Mouse (Mus musculus) embryo, embryonic 10 days (tissue): ENCODE results near the gene Nudt4.
"Not testable (repeated sequence)": the region's sequence is repeated elsewhere in the genome, so short reads cannot be mapped to it uniquely, and the experiment has no call there.

Source experiments
- DNase-seq: peaks from one replicate; pipeline ENCODE4 v3.0.0-alpha.2; 2015; ENCODE audit warnings: low spot score

Gene Nudt4

GRCm38 (mm10) chr10:95567550-95567949 is 3.6 kb upstream of the Nudt4 start:
- no peak for DNase-seq

- DNase-seq: no peak
Observed at GRCm38 (mm10) chr10:95566786-95567185, 2.8 kb upstream of the Nudt4 start.

DNA sequence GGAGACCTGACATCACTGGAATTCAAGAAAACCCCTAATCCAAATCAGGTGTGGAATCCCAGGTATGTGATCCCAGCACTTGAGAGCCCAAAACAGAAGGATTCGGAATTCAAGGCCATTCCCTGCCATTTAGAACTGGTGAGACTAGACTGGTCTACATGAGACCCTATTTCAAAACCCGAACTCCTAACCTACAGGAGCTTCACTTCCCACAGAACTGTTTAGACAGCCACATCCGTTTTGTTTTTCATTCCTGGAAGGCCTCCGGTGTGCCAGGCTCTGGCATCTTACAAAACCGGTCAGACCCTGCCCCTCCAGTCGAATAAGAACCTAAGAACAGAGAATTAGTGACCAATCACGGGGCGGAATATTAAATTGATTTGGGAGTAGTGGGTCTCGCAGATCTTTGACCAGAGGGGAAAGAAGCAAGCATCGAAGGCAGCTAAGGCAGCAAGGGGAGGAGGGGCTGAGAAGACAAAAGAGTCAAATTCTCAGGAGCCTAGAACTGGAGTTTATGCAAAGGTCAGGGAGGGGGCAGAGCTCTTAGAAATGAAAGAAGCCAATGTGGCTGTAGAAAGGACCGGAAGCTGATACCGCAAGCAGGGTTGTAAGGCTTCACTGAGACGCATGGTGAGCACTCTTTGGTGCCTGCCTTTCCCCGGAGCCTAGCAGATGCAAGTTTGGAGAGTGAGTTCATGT is 1.4 kb upstream of the Nudt4 start:
- peak; percentile 78 for DNase-seq

DNA sequence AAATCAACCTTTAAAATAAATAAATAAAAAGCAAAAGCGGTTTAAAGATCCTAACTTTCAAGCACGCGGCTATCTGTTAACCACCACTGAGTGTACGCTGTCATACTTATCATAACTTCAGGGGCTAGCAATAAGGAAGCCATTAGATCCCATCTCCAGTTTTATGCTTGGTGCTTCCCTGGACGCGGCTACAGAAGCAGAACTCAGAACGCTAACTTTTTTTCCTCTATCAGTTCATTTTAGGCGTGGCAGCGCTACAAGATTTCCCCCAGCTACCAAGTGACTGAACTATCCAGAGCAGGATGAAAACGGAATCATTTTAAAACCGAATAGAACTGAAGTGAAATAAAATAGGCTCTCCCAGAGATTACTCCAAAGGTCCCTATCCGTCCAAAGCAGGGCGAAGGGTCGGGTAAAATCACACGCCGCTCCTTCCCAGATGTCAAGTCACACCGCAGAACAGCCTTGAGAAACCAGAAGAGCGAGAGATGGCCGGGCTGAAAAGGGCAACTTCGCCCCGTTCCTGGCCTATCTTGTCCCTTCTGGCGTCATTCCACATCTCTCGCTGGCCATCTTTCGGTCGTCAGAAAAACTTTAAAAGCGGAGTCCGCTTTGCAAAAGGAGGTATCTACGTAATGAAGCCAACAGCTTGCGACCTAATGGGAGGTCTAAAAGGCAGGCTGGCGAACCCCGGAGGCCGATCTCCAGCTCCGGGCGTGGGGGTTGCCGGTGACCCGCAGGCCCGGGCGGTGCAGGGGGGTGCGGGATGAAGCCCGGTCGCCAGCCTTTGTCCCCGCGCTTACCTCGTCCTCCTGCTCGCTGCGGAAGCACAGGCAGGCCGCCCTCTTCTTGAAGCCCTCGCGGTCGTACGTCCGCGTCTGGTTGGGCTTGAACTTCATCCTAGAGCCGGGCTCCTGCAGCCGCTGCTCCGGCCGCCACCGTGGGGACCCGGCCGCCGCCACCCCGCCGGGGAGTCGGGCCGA is 796 bp downstream of the Nudt4 start:
- peak; percentile 70 for DNase-seq

DNA sequence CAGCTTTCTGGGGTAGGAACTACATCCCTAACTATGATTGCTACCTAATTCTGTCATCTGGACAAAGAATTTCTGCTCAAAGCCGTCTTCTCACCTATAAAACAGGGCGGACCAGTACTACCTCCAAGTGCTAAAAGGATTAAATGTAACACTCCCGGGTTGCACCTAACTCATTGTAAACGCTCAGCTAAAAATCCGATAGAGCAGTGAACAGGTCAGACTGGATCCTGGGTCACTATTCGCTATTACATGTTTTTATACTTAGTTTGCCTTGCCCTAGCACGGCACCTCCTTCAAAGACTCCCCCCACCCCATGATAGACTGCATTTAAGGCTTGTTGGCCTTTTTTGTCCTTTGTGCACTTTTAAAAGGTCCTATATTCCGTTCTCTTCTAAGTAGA is 1.6 kb downstream of the Nudt4 start:
- DNase-seq: no peak

- DNase-seq: no peak
Observed at GRCm38 (mm10) chr10:95561616-95562015, 2.3 kb downstream of the Nudt4 start.

DNA sequence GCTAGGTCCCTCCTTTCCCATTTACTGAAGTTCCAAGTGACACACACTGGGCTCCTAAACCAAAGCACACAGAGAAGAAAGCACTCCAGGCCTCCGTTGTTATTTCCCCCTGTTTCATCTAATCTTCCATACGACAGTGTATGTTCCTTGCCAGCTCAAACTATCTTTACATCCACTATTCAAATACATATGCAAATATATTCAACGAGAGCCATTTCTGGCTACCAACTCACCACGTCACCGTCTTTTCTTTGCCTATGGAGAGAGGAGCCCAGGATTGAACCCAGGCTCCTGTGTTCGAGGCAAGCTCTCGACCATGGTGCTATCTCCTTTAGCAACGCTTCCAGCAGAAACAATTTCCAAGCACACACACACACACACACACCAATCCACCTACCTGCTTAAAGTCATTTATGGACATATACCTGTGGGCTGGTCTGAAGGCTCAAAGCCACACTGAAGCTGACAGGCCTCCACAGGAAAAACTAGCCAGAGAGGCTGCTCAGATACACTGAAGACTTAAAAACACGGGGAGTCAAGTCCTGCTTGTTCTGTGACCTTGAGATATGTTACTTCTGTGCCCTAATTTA is 3.5 kb downstream of the Nudt4 start:
- no peak for DNase-seq

DNA sequence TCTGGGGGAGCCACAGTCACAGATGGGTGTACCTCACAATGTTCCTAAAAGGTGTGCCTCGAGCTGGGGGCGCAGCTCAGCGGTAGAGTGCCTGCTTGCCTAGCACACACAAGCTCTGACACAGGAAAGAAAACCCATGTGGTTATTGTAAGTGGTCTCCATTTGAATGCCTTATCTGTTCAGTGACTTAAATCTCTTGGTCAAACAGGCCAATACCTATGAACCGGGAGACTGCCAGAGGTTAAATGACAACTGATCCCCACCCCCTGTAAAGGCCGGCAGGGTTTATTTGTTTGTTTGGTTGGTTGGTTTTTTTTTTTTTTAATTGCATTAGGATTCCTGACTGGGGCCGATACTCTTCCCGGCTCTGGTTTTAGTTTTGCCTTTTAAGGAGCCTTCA is 4.5 kb downstream of the Nudt4 start:
- DNase-seq: no peak

DNA sequence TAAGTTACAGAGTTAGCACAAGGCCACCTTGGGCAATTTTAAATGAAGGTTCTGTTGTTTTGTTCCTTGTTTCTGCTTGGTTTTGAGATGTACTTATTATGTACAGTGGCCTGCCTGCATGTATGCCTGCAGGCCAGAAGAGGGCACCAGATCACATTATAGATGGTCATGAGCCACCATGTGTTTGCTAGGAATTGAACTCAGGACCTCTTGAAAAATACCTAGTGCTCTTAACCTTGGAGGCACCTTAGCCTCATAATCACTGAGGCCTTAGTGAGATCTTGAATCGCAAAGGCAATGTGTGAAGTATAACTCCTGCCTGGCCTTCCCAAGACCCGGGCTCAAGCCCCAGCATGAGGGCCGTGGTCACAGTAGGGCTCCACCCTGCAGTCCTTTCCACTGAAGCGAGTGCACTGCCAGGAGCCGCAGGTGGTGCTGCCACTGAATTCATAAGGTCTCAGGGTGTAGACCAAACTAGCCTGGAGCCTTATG is 6.6 kb downstream of the Nudt4 start:
- peak; percentile 52 for DNase-seq

- DNase-seq: no peak
Observed at GRCm38 (mm10) chr10:95555866-95556265, 8.1 kb downstream of the Nudt4 start.

GRCm38 (mm10) chr10:95552326-95552725 is 11.6 kb downstream of the Nudt4 start:
- DNase-seq: no peak

DNA sequence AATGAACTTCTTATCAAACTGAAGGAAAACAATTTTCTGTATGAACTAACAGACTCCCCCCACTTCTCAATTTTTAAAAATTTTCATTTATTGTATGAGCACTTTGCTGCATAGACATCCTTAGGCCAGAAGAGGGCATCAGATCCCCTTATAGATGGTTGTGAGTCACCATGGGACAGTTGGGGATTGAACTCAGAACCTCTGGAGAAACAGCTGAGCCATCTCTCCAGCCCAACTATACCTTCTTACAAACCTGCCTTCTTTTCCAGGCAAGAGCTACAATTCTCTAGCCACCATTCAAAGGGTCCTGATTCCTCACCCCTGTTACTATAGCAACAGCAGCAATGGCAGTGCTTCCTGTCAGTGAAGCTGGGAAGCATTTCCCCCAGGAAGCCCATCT is 12.2 kb downstream of the Nudt4 start:
- DNase-seq: peak; percentile 49

DNA sequence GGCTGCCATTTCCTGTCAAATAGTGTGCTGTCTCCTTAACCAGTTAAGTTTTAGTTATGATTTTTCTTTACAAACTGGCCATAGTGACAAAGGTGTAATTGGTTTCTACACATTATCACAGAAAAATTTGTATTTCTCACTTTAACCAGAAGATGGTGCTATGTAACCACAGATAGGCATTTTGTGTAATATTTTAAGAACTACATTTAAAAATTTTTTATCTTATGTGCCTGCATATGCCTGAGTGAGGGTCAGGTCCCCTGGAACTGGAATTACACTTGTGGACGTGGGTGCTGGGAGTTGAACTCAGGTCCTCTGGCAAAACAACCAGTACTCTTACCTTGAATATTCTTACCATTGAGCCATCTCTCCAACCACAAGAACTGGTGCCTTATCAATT is 13.4 kb downstream of the Nudt4 start:
- no peak for DNase-seq

DNA sequence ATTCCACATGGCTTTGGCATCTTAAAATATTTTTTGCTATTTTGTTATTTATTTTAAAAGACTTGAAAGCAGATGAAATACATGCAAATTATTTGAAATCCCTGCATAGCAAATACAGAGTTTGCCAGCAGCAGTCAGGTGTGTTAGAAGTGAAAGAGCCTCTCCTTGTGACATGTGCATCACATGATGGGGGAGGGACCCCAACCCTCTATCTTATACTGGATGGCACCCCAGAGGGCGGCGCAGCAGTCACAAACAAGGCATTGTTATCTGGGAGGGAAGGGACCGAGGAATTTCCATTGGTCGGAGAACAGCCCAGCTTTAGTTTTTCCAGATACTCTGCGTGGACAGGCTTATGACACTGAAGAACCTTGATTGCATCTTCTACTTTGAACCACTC is 14.9 kb downstream of the Nudt4 start:
- not testable (repeated sequence) for DNase-seq

DNA sequence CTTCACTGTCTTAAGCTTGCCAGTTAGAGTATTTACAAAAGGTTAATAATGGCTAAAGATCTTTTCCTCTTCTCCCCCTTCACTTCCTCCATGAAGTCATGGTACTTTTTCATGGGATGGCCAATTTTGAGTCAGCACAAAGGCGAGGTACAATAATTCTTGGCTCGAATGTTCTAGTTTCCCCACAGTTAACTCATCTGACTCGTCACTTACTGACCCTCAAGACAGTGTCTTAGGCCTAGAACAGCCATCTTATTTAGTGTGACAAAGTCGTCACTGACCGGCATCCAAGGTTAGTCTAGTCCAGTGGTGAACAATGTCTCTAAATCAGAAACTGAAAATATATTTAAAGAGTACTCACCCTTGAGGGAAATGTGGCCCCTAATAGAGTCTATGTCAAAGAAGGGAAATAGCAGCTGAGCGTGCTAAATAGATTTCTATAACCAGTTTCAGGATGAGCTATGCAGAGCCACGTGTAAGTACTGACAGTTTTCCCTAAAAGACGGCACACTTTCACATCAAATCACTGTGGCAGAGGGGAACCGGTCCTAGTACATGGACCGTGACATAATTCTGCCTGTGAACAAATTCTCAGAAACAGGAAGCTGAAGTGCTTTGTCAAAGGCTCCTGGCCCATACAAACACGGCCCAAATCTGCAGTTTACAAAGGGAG is 15.7 kb downstream of the Nudt4 start:
- DNase-seq: no peak

GRCm38 (mm10) chr10:95546178-95546577 is 17.8 kb downstream of the Nudt4 start:
- no peak for DNase-seq

GRCm38 (mm10) chr10:95545051-95545450 is 18.9 kb downstream of the Nudt4 start:
- DNase-seq: no peak

DNA sequence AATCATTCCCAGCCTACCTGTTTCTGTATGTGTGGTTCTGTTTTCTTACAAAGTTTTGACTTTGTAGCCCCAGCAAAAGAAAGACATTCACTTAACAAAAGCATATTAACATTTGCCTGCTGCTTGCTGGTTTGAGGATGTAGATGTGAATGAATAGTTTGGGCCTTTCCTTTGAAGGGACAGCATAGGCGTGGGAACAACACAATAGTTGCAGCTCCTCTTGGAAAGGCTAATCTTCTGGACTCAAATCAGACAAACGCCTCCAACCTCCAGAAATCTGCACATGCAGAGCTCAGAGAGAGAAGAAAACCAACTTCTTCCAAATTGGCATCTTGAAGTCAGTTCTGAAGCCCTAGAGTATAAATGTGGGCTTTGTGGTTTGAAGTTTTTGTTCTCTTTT is 19.3 kb downstream of the Nudt4 start:
- DNase-seq: no peak

DNA sequence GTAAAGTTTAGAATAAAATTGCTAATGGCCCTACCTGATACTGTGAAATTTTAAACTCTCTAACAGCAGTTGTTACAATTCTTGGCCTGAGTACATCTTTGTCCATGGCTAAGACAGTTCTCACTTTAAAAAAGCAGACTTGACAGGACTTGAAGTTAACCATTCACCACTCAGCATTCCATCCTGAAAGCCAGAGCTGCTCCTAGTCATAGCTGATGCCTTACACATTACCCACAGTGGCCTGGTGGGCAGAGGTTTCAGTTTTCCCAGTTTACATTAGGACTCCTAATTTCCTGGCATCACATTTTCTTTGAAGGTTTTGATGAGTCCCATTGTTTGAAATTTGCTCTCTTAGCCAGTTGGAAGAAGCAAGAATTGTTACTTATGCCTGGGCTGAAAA is 19.9 kb downstream of the Nudt4 start:
- no peak for DNase-seq

- DNase-seq: no peak
Observed at GRCm38 (mm10) chr10:95543377-95543776, 20.6 kb downstream of the Nudt4 start.

DNA sequence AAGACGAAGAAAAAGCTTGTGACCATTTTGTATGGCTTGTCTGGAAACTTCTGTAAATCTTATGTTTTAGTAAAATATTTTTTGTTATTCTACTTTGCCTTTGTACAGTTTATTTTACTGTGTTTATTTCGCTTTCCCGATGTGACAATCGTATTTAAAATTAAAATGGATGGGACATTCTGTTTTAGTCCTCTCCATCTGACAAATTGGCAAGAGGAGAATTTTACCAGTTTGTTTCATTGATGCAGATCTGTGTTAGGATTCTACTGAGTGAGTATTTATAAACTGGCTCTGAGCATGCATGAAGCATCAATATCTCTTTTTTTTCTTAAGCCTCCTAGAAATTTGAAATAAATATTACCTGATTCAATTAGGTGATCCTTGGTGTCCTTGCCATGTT is 21.0 kb downstream of the Nudt4 start:
- no peak for DNase-seq

GRCm38 (mm10) chr10:95539841-95540240 is 24.1 kb downstream of the Nudt4 start:
- no peak for DNase-seq
